Mouse (Mus musculus) CD4-positive, CD25-positive, alpha-beta regulatory T cell (primary cell): Measurements from ENCODE around the gene Taf7l. TPM values are rescaled to one million over a fixed set of nuclear protein-coding genes. Genes with fewer than 3 reads are reported as not detected.

Experiments
- polyA plus RNA-seq: library from polyadenylated mRNA; unstranded; fragments of 100-300 nt; shearing (Covaris generic); gene quantifications from one replicate; pipeline ENCODE4 v1.2.1, GENCODE M21; 2017

Gene Taf7l
- not detected for polyA plus RNA-seq

DNA sequence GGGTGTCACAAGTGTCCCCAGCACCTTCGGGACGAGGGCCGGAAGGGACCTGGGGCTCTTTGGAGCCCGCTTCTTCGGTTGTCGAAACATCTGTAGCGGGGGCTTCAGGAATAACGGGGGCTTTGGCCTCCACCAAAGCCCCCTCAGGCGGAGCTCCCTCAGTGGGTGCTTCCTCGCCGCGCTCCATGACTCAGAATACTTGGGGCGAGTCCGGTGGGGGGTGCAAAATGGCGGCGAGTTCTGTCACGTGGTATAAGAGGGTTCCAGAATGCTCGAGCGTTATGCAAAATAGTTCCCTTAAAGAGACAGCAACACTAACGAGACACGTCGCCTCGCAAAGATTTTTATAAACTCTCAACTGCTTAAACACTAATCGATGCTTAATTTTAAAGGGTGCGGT is at the start of gene Taf7l:
Taf7l (minus strand) TSS at position 201 of the 400 bp plus-strand sequence.

Other genes starting within 250 kb of the Taf7l start
- gene Trmt2b, start 199.5 kb downstream of the Taf7l start, polyA plus RNA-seq, result 29.7 TPM
- gene Tmem35a, start 181.3 kb downstream of the Taf7l start, polyA plus RNA-seq, result 0.30 TPM
- 1.2 TPM for gene Cenpi, start 168.4 kb downstream of the Taf7l start, polyA plus RNA-seq
- gene Drp2, start 71.9 kb downstream of the Taf7l start, polyA plus RNA-seq, result 0.04 TPM
- gene Timm8a1, start 65.4 kb upstream of the Taf7l start, polyA plus RNA-seq, result 46.8 TPM
- gene Btk, start 107.1 kb upstream of the Taf7l start, polyA plus RNA-seq, result 1.3 TPM
- gene Rpl36a, start 109.2 kb upstream of the Taf7l start, polyA plus RNA-seq, result 303 TPM
- gene Gla, start 124.6 kb upstream of the Taf7l start, polyA plus RNA-seq, result 3.8 TPM
- 115 TPM for gene Hnrnph2, start 124.7 kb upstream of the Taf7l start, polyA plus RNA-seq
- 0.32 TPM for gene Armcx4, start 210.0 kb upstream of the Taf7l start, polyA plus RNA-seq
- 2.1 TPM for gene Armcx1, start 241.5 kb upstream of the Taf7l start, polyA plus RNA-seq